Mouse (Mus musculus): Measurements from ENCODE around the gene Cdpf1. TPM values are rescaled to one million over a fixed set of nuclear protein-coding genes. Genes with fewer than 3 reads are reported as not detected.
"Not testable (repeated sequence)": the region's sequence is repeated elsewhere in the genome, so short reads cannot be mapped to it uniquely, and the experiment has no call there.

Gene Cdpf1
- polyA plus RNA-seq, 2 experiments from 2014 or later: 37.8 to 46.6 TPM

GRCm38 (mm10) chr15:85808031-85808430 is 3.5 kb downstream of the Cdpf1 start:
- no peak for ATAC-seq

- ATAC-seq: no peak
These were observed 4.1 kb downstream of the Cdpf1 start for GRCm38 (mm10) chr15:85807404-85807803.

GRCm38 (mm10) chr15:85806886-85807285 is 4.6 kb downstream of the Cdpf1 start:
- ATAC-seq: no peak

- ATAC-seq: no peak
These were observed 8.6 kb downstream of the Cdpf1 start for GRCm38 (mm10) chr15:85802931-85803330.

- ATAC-seq: no peak
These were observed 12.8 kb downstream of the Cdpf1 start for GRCm38 (mm10) chr15:85798676-85799075.

GRCm38 (mm10) chr15:85795516-85795915 is 16.0 kb downstream of the Cdpf1 start:
- ATAC-seq: no peak

GRCm38 (mm10) chr15:85792819-85793218 is 18.7 kb downstream of the Cdpf1 start:
- ATAC-seq: no peak

GRCm38 (mm10) chr15:85791449-85791848 is 20.0 kb downstream of the Cdpf1 start:
- no peak for ATAC-seq

GRCm38 (mm10) chr15:85788633-85789032 is 22.9 kb downstream of the Cdpf1 start:
- no peak for ATAC-seq

GRCm38 (mm10) chr15:85788051-85788450 is 23.4 kb downstream of the Cdpf1 start:
- ATAC-seq: no peak

GRCm38 (mm10) chr15:85787482-85787881 is 24.0 kb downstream of the Cdpf1 start:
- no peak for ATAC-seq

- no peak for ATAC-seq
These were observed 24.8 kb downstream of the Cdpf1 start for GRCm38 (mm10) chr15:85786711-85787110.

GRCm38 (mm10) chr15:85784341-85784740 is 27.2 kb downstream of the Cdpf1 start:
- ATAC-seq: no peak

GRCm38 (mm10) chr15:85783146-85783545 is 28.4 kb downstream of the Cdpf1 start:
- ATAC-seq: no peak

- ATAC-seq: not testable (repeated sequence)
These were observed 32.6 kb downstream of the Cdpf1 start for GRCm38 (mm10) chr15:85778891-85779290.

GRCm38 (mm10) chr15:85776771-85777170 is 34.7 kb downstream of the Cdpf1 start:
- ATAC-seq: no peak

GRCm38 (mm10) chr15:85776241-85776640 is 35.3 kb downstream of the Cdpf1 start:
- ATAC-seq: no peak

GRCm38 (mm10) chr15:85775001-85775400 is 36.5 kb downstream of the Cdpf1 start:
- ATAC-seq: no peak

- no peak for ATAC-seq
These were observed 37.1 kb downstream of the Cdpf1 start for GRCm38 (mm10) chr15:85774419-85774818.

- ATAC-seq: no peak
These were observed 39.3 kb downstream of the Cdpf1 start for GRCm38 (mm10) chr15:85772146-85772740.

GRCm38 (mm10) chr15:85771306-85772121 is 40.0 kb downstream of the Cdpf1 start:
- ATAC-seq: no peak

- ATAC-seq: no peak
These were observed 42.5 kb downstream of the Cdpf1 start for GRCm38 (mm10) chr15:85768991-85769390.

GRCm38 (mm10) chr15:85766677-85767076 is 44.8 kb downstream of the Cdpf1 start:
- ATAC-seq: no peak

- no peak for ATAC-seq
These were observed 46.5 kb downstream of the Cdpf1 start for GRCm38 (mm10) chr15:85765022-85765421.

All from activated CD4-positive, CD25-positive, alpha-beta regulatory T cell, adult 4 months (primary cell).